Mouse (Mus musculus) frontal cortex, postnatal 36 days (tissue): ENCODE data around the gene Dnaja1.

ENCODE experiments used
- DNase-seq, 2 experiments: peaks; one replicate each; pipeline ENCODE4 v3.0.0; 2022; ENCODE audit warnings: low spot score in 2 of 2

Gene Dnaja1

DNA sequence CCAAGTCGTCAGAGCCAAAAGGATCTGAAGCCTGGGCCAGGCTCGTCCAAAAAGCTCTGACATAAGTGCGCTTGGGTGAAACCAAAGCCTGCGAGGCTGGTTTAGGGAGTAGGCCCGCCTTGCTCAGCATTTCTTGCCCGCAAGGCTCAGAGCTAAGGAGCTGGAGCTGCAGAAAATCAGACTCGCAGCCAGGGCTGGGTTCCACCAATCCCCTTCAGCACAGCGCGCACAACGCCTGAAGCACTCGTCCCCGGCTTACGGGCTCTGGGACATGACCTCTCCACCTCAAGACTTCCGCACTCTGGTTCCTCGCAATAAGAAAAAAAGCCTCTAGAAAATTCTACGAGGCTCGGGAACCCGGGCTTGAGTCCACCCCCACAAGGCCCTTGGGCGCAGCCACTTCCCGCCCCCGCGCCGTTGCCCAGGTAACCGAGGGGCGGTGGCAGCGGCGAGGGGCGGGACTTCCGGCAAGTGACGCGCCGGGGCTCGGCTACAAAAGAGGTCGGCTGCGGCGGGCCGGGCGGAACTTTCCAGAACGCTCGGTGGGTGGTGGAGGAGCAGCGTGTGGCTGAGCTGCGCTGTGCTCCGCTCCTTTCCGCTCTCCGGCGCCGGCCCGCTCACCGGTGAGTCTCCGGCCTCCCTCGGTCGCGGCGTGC is at the start of gene Dnaja1:
Gene Dnaja1, plus strand, starts transcription at position 140 of the 656 bp plus-strand sequence.
- peak; percentile 96 to 97 for DNase-seq

DNA sequence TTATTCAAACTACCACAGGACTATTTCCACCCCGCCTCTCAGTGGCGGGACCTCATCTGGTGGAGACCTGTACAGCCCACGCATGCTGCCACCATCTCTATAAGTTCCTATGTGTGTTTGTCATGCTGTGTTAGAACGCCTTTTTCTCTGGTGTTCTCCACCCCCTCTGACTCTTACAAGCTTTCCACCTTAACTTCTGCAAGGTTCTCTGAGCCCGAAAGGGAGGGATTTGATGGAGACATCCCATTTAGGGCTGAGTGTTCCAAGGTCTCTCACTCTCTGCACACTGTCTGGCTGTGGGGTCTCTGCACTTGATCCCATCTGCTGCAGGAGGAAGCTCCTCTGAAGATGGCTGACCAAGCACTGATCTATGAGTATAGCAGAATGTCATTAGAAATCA is 48.4 kb upstream of the Dnaja1 start:
- DNase-seq, result no peak

DNA sequence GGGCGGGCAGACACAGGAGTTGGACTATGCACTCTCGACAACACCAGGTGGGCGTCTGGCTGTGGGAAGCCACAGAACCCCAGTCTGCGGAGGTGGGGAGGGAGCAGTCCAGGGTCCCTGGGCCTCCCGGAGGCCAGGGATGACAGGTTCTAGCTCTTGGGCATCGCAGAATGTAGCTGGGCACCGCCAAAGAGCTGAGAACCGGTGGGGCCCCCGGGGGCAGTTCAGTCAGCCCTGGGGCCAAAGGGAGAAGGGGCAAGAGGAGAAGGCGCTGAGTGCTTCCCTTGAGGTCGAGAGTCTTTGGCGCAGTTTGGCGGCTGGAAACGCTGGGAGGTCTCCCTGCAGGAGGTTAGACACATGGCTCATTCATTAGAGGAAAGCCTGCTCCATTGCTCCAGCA is 45.6 kb upstream of the Dnaja1 start:
- no peak for DNase-seq

- DNase-seq, result peak; percentile 12 to 36
Measured at GRCm38 (mm10) chr4:40677132-40677531, 44.8 kb upstream of the Dnaja1 start.

- DNase-seq, result no peak
Measured at GRCm38 (mm10) chr4:40680250-40680860, 41.6 kb upstream of the Dnaja1 start.

DNA sequence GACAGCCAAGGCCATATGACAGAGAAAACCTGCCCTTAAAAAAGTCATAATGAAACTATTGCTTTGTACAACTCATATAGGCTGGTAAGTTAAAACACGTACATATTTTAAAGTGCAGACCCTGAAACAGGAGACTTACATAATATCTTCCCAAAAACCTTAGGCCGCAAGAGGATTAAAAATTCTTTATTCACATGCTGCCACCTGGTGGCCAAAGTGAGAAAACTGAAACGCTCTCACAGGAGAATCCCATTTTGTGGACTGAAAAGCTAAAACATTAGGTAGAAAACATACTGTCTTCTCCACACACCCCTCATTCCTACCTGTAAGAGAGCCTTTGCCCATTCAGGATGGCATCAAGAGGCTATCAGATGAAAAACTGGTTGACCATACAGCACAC is 40.0 kb upstream of the Dnaja1 start:
- DNase-seq, result peak; percentile 64 to 86

DNA sequence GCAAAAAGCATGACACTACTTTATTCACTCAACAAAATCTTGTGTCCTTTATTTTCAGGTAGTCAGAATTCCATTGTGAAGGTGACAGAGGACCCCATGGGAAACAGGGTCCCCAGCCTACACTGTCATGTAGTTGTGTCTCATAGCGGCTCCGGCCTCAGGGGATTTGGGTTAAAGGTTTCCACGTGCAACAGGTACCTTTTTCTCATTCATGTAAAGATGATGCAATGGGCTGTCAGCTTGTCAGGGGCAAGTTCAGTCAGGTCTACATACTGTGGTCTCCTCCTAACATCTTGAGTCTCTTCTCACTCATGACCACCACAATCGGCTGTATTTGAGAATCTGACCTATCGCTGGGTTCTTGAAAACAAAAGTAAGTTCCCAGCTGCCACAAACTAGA is 39.6 kb upstream of the Dnaja1 start:
- DNase-seq, result no peak

GRCm38 (mm10) chr4:40683306-40683705 is 38.6 kb upstream of the Dnaja1 start:
- no peak for DNase-seq

DNA sequence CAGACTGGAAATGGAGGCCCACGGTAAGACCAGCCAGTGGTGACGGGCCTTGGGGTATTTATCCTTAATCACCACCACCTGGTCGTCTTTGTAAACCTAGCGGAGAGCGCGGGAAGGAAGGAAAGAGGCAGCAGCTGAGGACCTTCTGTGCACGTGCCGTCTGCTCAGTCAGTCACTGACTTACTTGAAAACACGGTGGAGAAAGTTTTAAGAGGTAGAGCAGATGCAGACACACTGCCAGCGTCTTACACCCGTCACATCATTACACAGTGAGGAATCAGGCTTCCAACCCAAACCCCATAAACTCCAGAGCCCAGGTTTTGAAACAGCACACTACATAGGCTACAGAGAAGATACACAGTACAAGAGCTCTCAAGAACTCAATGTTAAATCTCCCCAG is 30.9 kb upstream of the Dnaja1 start:
- no peak for DNase-seq

- no peak for DNase-seq
Measured at GRCm38 (mm10) chr4:40697059-40697458, 24.9 kb upstream of the Dnaja1 start.

GRCm38 (mm10) chr4:40700216-40700615 is 21.7 kb upstream of the Dnaja1 start:
- DNase-seq, result no peak

DNA sequence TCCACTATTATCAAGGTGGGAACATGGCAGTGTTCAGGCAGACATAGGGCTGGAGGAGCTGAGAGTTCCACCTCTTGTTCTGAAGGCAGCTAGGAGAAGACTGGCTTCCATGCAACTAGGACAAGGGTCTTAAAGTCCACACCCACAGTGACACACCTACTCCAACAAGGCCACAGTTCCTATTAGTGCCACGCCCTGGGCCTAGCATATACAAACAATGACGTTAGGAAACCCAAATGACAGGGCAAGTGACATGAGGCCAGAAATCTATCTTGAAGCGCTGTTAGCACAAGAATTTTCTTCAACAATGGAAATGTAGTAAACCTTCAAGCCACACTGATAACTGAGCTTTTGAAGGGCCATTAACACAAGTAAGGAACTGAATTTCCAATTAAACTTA is 20.2 kb upstream of the Dnaja1 start:
- no peak for DNase-seq

DNA sequence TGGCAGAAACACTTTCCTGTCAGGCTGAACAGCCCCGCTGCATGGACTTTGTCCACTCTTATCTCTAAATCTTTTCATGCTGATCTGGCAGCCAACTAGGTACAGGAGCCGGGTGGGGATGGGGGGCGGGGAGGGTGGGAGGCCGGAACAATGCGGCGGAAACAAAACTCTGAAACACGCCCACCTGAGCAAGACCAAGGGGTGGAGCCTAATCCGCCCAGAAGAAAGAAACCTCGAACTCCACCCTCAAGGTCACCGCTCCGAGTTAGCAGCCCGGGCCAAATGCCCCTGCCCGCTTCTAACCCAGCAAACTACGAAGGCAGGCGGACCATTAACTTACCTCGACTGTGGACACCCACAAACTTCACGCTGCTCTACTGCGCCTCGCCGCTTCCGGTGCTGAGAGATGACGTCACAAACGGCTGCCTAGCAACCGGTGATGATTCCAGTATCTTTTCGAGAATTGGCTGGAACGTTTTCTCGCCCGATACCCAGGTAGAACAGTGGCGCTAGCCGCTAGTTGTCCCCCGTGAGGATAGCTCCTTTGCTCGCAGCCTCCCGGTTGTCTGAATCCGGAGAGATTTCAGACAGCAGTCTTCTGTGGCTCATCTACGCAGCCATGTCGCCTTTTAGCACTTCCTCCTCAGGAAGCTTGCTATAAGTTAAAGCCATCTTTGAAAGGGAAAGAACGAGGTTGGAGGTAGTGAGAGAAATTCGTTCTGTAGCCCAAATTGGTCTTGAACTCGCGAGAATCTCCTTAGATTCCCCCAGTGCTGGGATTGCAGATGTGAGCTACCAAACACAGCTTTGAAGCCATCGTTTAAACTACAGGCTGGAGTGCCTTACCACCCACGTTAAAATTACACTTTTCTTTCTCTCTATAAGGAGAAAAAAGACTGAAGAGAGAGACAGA is 18.9 kb upstream of the Dnaja1 start, which contains the start of gene Aptx:
Gene Aptx, minus strand, starts transcription at position 398 of the 913 bp plus-strand sequence.
- peak; percentile 98 to 99 for DNase-seq

GRCm38 (mm10) chr4:40703710-40704275 is 18.2 kb upstream of the Dnaja1 start:
- no peak for DNase-seq

GRCm38 (mm10) chr4:40717141-40717540 is 4.8 kb upstream of the Dnaja1 start:
- no peak for DNase-seq

DNA sequence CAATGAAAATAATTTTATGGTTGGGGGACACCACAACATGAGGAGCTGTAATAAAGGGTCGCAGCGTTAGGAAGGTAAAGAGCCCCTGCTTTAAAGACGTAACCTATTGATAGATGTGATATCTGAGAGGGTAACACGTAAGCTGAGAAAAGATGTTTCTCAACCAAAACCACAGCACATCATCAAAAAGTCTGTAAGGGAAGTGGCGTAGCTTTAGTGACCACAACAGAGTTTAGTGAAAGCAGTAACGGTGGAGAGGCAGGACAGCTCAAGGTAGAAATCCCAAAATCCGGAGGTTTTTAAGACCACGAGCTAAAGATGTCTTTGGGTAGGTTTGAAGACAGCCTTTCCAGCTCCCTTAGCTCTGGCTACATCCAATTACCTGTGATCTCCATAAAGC is 1.0 kb upstream of the Dnaja1 start:
- no peak for DNase-seq

DNA sequence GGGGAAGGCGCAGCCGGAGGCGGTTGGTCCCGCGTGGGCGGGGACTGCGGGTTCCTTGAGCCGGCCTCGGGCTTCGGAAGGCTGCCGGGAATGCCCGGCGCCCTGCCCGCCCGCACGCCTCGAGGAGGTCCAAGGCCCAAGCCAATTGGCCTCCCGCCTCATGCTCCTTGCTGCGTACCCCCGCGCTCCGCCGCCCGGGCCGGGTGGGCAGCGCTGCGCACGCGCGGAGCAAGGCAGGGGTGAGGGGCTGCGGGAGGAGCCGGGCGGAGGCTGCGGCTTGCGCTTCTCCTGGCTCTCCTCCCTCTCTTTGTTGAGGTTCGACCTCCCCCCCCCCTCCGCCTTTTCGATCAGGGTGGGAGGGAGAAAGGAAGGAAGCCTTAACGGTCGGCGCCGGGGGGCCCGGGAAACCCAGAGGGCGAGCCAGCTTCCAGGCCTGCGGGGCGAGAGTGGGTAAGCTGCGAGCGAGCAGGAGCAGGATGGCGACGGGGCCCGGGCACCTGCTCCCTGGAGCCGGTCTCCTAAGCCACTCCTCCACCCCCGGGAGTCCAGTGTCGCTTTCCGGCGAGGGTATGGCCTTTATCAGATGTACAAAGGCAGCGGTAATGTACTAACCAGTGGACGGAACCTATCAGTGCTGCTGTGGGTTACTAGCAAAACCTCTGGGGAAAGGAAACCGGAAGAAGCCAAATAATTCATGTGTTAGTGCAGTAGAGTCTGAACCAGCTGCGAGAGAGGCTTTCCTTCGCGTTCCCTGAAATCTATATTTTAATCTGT is 924 bp downstream of the Dnaja1 start:
- DNase-seq, result no peak

DNA sequence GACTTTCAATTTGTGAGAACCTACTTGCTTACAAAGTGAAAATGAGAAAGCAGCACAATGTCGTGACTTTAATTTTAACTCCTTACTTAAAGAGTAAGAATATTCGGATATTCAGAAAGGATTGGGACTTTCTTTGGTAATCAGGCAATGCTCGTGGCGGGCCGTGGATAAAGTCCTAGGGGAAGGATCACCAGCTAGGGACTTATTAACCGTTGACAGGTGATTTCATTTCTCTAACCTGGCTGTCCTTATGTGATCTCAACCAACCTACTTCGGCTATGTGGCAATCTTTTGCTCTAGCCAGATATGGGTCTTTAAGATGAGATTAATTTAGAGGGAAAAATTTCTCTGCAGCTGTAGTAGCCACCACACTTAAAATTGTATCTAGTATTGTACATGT is 3.2 kb downstream of the Dnaja1 start:
- no peak for DNase-seq

GRCm38 (mm10) chr4:40725554-40725953 is 3.6 kb downstream of the Dnaja1 start:
- no peak for DNase-seq

DNA sequence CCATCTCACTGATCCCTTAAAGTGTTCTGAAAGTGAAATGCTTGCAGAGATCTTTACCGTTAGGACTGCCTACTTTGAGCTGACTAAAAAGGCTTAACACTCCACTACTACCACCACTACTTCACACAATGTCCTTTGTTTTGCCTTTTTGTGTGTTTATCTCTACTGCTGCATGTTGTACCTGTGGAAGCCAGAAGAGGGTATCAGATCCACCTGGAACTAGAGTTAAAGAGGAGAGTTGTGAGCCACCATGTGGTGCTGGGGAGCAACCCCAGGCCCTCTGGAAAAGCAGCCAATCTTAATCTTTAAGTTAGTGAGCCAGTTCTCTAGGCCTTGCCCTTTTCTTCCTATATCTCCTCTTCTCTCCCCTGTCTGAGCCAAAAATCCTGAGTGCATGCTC is 5.3 kb downstream of the Dnaja1 start:
- no peak for DNase-seq

GRCm38 (mm10) chr4:40731262-40731661 is 9.3 kb downstream of the Dnaja1 start:
- DNase-seq, result no peak
